Comparison of ENCODE assay signal across 9 mouse cellular contexts in genomic region chr10:18409068-18409467, GRCm38 (mm10).
A peak's percentile ranks its signal among the peaks of the same experiment; 100 is the strongest.
DNase-seq lines count a peak whose midpoint lies in the region; ATAC-seq and TF ChIP-seq lines count a peak whose summit lies in the region.
"Had no signal": no experiment of that assay in that cellular context is flagged by ENCODE, and none has a peak within 500 bp of the region (broad histone marks: within the 10 kb centered on the region; RNA-seq: fewer than 3 reads in every experiment).

No protein-coding gene starts in this region.

- no peaks in the 10 kb centered on the region for H3K9me3 ChIP-seq in lung, embryonic 16.5 days (ENCODE audit: control insufficient read depth, low read length)
- no peaks in the 10 kb centered on the region for H3K9me3 ChIP-seq in limb, embryonic 10.5 days (replicated peaks)
- H3K9me3 ChIP-seq in stomach, embryonic 15.5 days = no peaks in the 10 kb centered on the region
- H3K9me3 ChIP-seq: liver, embryonic 15.5 days had no signal

- WGBS in lung, embryonic 16.5 days = 33% methylated on average over 2 of the region's 2 CpGs
- WGBS in limb, embryonic 10.5 days = 71% methylated on average over 2 of the region's 2 CpGs
- 37% methylated on average over 2 of the region's 2 CpGs for WGBS in stomach, embryonic 15.5 days

- no peak for ATAC-seq in lung, embryonic 16.5 days (ENCODE audit: low read depth)
- no peak for ATAC-seq in stomach, embryonic 15.5 days (ENCODE audit: insufficient read depth, low FRiP score, low read depth)

- H3K36me3 ChIP-seq in lung, embryonic 16.5 days (ENCODE audit: control insufficient read depth, insufficient read depth, low read length) = no peaks in the 10 kb centered on the region
- H3K36me3 ChIP-seq in limb, embryonic 10.5 days = no peaks in the 10 kb centered on the region
- no peaks in the 10 kb centered on the region for H3K36me3 ChIP-seq in stomach, embryonic 15.5 days
- H3K36me3 ChIP-seq: liver, embryonic 15.5 days had no signal

- no peaks in the 10 kb centered on the region for H3K27me3 ChIP-seq in lung, embryonic 16.5 days (ENCODE audit: control insufficient read depth, insufficient read depth, low read depth, low read length)
- H3K27me3 ChIP-seq in limb, embryonic 10.5 days (ENCODE audit: low read depth, poor library complexity, severe bottlenecking) = no peaks in the 10 kb centered on the region
- H3K27me3 ChIP-seq in stomach, embryonic 15.5 days (replicated peaks) = no peaks in the 10 kb centered on the region
- H3K27me3 ChIP-seq: liver, embryonic 15.5 days had no signal

- H3K9ac ChIP-seq in lung, embryonic 16.5 days (ENCODE audit: low read length) = no peak overlapping the region; the same call in 1 of the 2 replicates
- H3K9ac ChIP-seq in stomach, embryonic 15.5 days = no peak overlapping the region
- H3K9ac ChIP-seq: liver, embryonic 15.5 days had no signal

- H3K4me3 ChIP-seq in gastrocnemius, adult 2 months = peak overlapping the region; percentile 71
- peak overlapping the region; percentile 54 for H3K4me3 ChIP-seq in lung, embryonic 16.5 days (ENCODE audit: low read length)
- H3K4me3 ChIP-seq in limb, embryonic 10.5 days = peak overlapping the region; percentile 62
- peak overlapping the region; percentile 44; the same call in 1 of the 2 replicates for H3K4me3 ChIP-seq in stomach, embryonic 15.5 days (replicated peaks)
- H3K4me3 ChIP-seq: liver, embryonic 15.5 days had no signal

- DNase-seq in gastrocnemius, adult 2 months = no peak
- DNase-seq in gastrocnemius, postnatal 10 days = no peak
- no peak for DNase-seq in lung, adult 18-20 months
- DNase-seq in limb, embryonic 10.5 days (ENCODE audit: low spot score) = no peak
- no peak for DNase-seq in ovary, adult 18-20 months (ENCODE audit: low spot score)
- DNase-seq in ovary, postnatal 36 days (ENCODE audit: low spot score) = no peak

- intact Hi-C loops in gastrocnemius, adult 2 months (cut with DNase I) = no loop called here

- peak overlapping the region; percentile 76 for H3K4me2 ChIP-seq in lung, embryonic 16.5 days (ENCODE audit: low read depth, low read length)
- H3K4me2 ChIP-seq in stomach, embryonic 15.5 days = peak overlapping the region; percentile 74
- H3K4me2 ChIP-seq: liver, embryonic 15.5 days had no signal

- TF ChIP-seq CTCF in gastrocnemius, adult 2 months (IDR thresholded peaks at IDR 0.05) = no peak

- peak overlapping the region; percentile 88; the same call in 1 of the 2 replicates for H3K27ac ChIP-seq in gastrocnemius, adult 2 months
- H3K27ac ChIP-seq in lung, embryonic 16.5 days (ENCODE audit: low read length) = no peak overlapping the region
- no peak overlapping the region for H3K27ac ChIP-seq in limb, embryonic 10.5 days
- no peak overlapping the region for H3K27ac ChIP-seq in stomach, embryonic 15.5 days
- H3K27ac ChIP-seq: liver, embryonic 15.5 days had no signal

- H3K4me1 ChIP-seq in lung, embryonic 16.5 days (replicated peaks; ENCODE audit: control insufficient read depth, insufficient read depth, low read length) = peaks cover 21% of the 10 kb centered on the region
- peaks cover 51% of the 10 kb centered on the region for H3K4me1 ChIP-seq in limb, embryonic 10.5 days
- peaks cover 7% of the 10 kb centered on the region; the same call in 1 of the 2 replicates for H3K4me1 ChIP-seq in stomach, embryonic 15.5 days
